Mouse (Mus musculus) intestine, embryonic 14.5 days (tissue): ENCODE results near the gene Erc2. TPM values are rescaled to one million over a fixed set of nuclear protein-coding genes. Genes with fewer than 3 reads are reported as not detected.

Experiments used
- ATAC-seq: fragments of 200-750 bp; cut with Nextera tagmentation; replicated peaks from 2 replicates; pipeline ENCODE4 v1.8.0; 2017; ENCODE audit warnings: low read depth, moderate number of reproducible peaks, moderate TSS enrichment, moderate library complexity; ENCODE audit not compliant: low FRiP score, low TSS enrichment
- DNase-seq: peaks from one replicate; pipeline ENCODE4 v3.0.0-alpha.2; 2018; ENCODE audit warnings: low spot score
- H3K27ac ChIP-seq: fragments of 300-500 bp; sonication (generic); 2 replicates; pipeline ENCODE4 v1.5.1; 2014; ENCODE audit warnings: low read depth, mild to moderate bottlenecking, control low read depth
- H3K27me3 ChIP-seq: fragments of 300-500 bp; sonication (generic); replicated peaks from 2 replicates; pipeline ENCODE4 v1.6.1; 2014; ENCODE audit warnings: low read length, control low read depth; ENCODE audit not compliant: control insufficient read depth, insufficient read depth
- H3K36me3 ChIP-seq: fragments of 300-500 bp; sonication (generic); 2 replicates; pipeline ENCODE4 v1.6.1; 2014; ENCODE audit warnings: low read length, control low read depth; ENCODE audit not compliant: control insufficient read depth, insufficient read depth
- H3K4me1 ChIP-seq: fragments of 300-500 bp; sonication (generic); replicated peaks from 2 replicates; pipeline ENCODE4 v1.6.1; 2014; ENCODE audit warnings: low read length, control low read depth, mixed read lengths; ENCODE audit not compliant: control insufficient read depth, insufficient read depth
- H3K4me2 ChIP-seq: fragments of 300-500 bp; sonication (generic); 2 replicates; pipeline ENCODE4 v1.6.1; 2014; ENCODE audit warnings: low read length
- H3K4me3 ChIP-seq: fragments of 300-500 bp; sonication (generic); 2 replicates; pipeline ENCODE4 v1.5.1; 2014; ENCODE audit warnings: low read depth, low read length, control low read depth, mixed read lengths
- H3K9ac ChIP-seq: fragments of 300-500 bp; sonication (generic); 2 replicates; pipeline ENCODE4 v1.6.1; 2014; ENCODE audit warnings: mild to moderate bottlenecking, low read length
- H3K9me3 ChIP-seq: fragments of 300-500 bp; sonication (generic); 2 replicates; pipeline ENCODE4 v1.6.1; 2016; ENCODE audit warnings: low read length, control low read depth; ENCODE audit not compliant: control insufficient read depth
- WGBS: fragments of 180-500 bp; shearing (Covaris S2); extraction: QIAGEN DNeasy Blood & Tissue Kit; methylation state at CpG from one replicate; pipeline ENCODE4 v1.1.7; 2014; 5-methylcytosine and 5-hydroxymethylcytosine counted together
- polyA plus RNA-seq: library from polyadenylated mRNA; unstranded; fragments of >200 nt; fragmentation: Nextera tagmentation; extraction: Ambion mirVana; gene quantifications from 2 replicates; pipeline ENCODE4 v1.2.1, GENCODE M21; 2014

Erc2 gene
- polyA plus RNA-seq, 1 experiment from 2014 or later = 7.8 TPM

DNA sequence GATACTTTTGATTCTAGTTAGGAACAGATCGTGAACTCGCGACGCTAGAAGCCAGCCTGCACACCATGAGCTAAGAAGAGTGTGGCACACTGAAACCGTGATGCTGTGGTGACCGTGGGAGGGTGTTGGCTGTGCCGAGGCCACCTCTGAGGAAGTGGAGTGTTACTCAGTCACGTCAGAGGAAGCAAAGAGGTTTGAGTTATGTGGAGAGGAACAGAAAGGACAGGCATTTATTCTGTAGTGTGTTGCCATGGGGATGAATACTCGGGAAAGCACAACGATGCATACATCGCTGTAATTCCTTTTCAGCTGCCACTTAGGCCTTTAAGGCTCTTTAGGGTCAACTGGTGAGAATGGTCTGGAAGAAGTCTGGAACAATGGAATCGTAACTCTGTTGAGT is 445.8 kb downstream of the Erc2 start:
- no peaks in the 10 kb centered on the region for H3K36me3 ChIP-seq
- DNase-seq (peak; percentile 28), ATAC-seq (no peak)
- no peak overlapping the region for H3K4me3 ChIP-seq
- H3K4me2 ChIP-seq = no peak overlapping the region
- no peaks in the 10 kb centered on the region for H3K9me3 ChIP-seq
- H3K27me3 ChIP-seq = no peaks in the 10 kb centered on the region
- no peak overlapping the region for H3K9ac ChIP-seq
- 63% methylated on average over 12 of the region's 12 CpGs for WGBS
- no peak overlapping the region for H3K27ac ChIP-seq
- no peaks in the 10 kb centered on the region for H3K4me1 ChIP-seq

DNA sequence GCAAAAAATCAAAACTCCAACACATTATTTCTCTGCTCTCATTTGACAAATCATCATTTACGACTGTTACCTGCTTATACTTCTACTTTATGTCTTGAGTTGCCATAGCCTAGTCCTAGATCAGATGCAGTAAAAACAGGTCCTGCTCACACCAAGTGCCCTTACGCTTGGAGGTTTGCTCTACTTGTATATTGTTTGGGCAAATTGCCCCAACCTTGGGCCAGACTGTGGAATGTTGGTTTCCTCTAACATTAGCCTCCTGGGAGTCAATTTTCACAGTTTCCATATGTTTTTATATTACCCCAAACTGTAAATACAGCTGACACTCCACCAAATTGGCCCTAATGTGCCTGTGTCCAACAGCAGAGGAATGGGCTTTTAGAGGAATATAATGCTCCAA is 447.6 kb downstream of the Erc2 start:
- no peak overlapping the region for H3K27ac ChIP-seq
- no peak for ATAC-seq
- no peak overlapping the region for H3K4me3 ChIP-seq
- no peaks in the 10 kb centered on the region for H3K4me1 ChIP-seq
- no peaks in the 10 kb centered on the region for H3K27me3 ChIP-seq
- no peaks in the 10 kb centered on the region for H3K9me3 ChIP-seq
- no peak for DNase-seq
- H3K9ac ChIP-seq = no peak overlapping the region
- WGBS = 81% methylated on average over 2 of the region's 2 CpGs
- no peaks in the 10 kb centered on the region for H3K36me3 ChIP-seq
- no peak overlapping the region for H3K4me2 ChIP-seq

DNA sequence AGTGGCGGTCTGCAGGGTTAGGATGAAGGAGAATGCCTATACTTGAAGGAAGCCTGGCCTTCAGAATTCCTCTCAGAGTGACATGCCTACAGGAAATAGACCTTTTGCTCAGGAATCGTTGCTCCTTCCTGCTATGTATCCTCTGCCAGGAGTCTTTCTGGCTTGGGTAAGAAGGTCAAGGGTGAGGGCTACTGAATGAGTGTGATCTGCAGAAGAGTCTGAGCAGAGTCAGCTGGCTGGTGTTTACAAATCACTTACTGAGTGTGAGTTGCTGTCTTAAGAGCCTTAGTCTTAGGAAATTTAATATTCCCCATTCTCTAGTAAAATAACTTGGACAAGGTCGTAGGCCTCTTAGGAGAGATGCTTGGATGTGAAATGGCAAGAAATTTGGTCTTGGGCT is 450.3 kb downstream of the Erc2 start:
- Histone ChIP-seq H3K9ac (no peak overlapping the region), H3K4me2 (no peak overlapping the region), H3K4me1 (no peaks in the 10 kb centered on the region), H3K4me3 (no peak overlapping the region), H3K27ac (no peak overlapping the region), H3K9me3 (no peaks in the 10 kb centered on the region), H3K27me3 (no peaks in the 10 kb centered on the region), H3K36me3 (no peaks in the 10 kb centered on the region)
- ATAC-seq (no peak), DNase-seq (no peak)
- WGBS = 63% methylated on average over 3 of the region's 3 CpGs

DNA sequence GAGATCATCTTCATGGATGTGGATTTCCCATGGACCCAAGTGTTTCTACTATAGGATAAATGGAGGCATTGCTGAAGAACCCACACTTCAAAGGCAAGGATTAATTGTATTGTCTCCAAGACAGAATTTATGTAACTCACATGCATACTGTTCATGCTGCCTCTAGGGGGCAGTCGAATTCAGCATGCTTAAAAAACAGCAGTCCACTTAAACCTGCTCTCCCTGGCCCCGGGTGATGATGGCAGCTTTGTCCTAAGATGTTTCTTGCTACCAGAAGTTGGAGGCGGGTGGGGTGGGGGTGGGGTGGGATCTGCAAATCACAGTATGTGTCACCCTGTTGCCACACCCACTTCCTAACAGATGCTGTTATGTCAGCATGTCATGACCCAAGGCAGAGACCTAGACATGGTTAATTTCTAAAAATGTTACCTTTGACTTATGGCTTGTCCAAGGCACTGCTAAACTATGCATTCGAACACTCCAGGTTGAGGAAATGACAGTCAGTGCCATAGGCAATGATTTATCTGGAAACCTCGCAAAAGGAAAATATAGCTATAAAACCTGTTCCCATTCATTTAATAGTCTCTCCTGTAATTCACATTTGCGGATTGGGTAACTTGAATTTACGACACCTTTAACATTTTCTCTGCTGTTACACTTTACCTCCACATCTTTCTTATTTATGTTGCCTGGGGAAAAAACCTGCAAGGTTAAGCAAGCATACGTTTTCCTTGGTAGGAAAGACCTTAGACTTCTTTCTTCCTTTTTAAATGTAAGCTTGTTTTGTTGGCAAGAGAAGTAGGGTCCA is 467.6 kb downstream of the Erc2 start:
- ATAC-seq (no peak), DNase-seq (no peak)
- no peak overlapping the region for H3K9ac ChIP-seq
- no peak overlapping the region for H3K4me3 ChIP-seq
- H3K27ac ChIP-seq = no peak overlapping the region
- H3K4me1 ChIP-seq = no peaks in the 10 kb centered on the region
- no peak overlapping the region for H3K4me2 ChIP-seq
- H3K27me3 ChIP-seq = no peaks in the 10 kb centered on the region
- H3K9me3 ChIP-seq = no peaks in the 10 kb centered on the region
- 48% methylated on average over 8 of the region's 8 CpGs for WGBS
- no peaks in the 10 kb centered on the region for H3K36me3 ChIP-seq

DNA sequence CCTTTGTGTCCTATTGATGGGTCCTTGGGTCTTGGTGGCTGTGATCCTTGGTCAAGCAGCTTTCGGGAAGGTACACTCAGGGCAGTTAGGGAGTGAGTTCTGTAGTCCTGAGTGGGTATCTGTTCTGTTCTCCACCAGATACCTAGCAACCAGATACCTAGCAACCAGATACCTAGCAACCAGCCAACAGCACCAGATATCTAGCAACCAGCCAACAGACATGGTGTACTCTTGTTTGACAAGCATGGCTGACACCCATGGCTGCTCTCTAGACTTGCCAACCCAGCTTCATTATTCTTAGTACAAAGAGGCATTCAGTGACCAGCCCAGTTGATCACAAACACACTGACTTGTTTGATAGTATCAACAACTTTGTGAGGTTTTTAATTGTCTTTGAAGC is 469.1 kb downstream of the Erc2 start:
- no peaks in the 10 kb centered on the region for H3K4me1 ChIP-seq
- no peak overlapping the region for H3K27ac ChIP-seq
- WGBS = 91% methylated on average over 1 of the region's 1 CpGs
- no peak overlapping the region for H3K4me3 ChIP-seq
- no peaks in the 10 kb centered on the region for H3K9me3 ChIP-seq
- no peaks in the 10 kb centered on the region for H3K36me3 ChIP-seq
- no peaks in the 10 kb centered on the region for H3K27me3 ChIP-seq
- DNase-seq (no peak), ATAC-seq (no peak)
- no peak overlapping the region for H3K4me2 ChIP-seq
- H3K9ac ChIP-seq = no peak overlapping the region

DNA sequence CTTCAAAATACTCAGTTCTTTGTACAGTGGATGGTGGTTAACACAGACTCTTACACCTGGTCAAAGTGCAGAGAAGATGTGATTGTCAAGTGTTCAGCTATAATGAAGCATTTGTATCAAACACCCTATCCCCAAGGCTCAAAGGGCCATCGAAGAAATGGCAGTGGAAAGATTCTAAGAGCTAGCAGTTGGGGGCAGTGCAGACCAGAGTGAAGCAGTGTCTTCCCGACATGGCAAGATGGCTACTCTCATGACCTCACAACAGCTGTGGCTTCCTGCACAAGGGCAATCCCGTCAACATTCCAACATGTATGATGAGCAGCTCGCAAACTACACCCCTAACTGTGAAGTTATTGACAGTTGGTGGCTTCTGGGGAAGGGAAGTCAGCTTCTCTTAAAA is 471.0 kb downstream of the Erc2 start:
- 67% methylated on average over 4 of the region's 4 CpGs for WGBS
- no peak for DNase-seq

DNA sequence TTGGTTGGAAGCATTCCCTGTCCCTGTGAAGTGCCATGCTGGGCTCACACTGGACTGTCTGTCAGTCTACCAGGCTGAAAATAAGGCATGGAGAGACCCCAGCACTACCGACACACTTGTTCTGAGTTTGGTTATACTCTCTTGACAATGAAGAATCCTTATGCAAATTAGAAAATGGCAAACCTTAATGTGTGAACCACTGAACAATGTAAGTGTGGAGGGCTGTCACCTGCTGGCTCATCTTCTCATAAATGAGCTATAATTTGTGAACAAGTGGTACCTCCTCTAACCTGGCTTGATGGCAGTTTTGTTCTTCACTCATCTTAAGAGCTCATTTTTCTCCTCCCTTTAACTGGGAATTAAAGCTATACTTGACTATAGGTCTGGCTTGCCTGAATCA is 471.7 kb downstream of the Erc2 start:
- H3K27ac ChIP-seq = no peak overlapping the region
- no peak overlapping the region for H3K9ac ChIP-seq
- DNase-seq (no peak), ATAC-seq (no peak)
- H3K36me3 ChIP-seq = no peaks in the 10 kb centered on the region
- H3K4me1 ChIP-seq = no peaks in the 10 kb centered on the region; the same call in 1 of the 2 replicates
- WGBS = 100% methylated on average over 1 of the region's 1 CpGs
- H3K27me3 ChIP-seq = no peaks in the 10 kb centered on the region
- no peaks in the 10 kb centered on the region for H3K9me3 ChIP-seq
- no peak overlapping the region for H3K4me2 ChIP-seq
- H3K4me3 ChIP-seq = no peak overlapping the region

More for the DNA sequence above, 471.0 kb downstream of the Erc2 start:
- Histone ChIP-seq H3K4me3 (no peak overlapping the region), H3K36me3 (no peaks in the 10 kb centered on the region), H3K9ac (no peak overlapping the region), H3K9me3 (no peaks in the 10 kb centered on the region), H3K27me3 (no peaks in the 10 kb centered on the region), H3K4me1 (no peaks in the 10 kb centered on the region; the same call in 1 of the 2 replicates), H3K4me2 (no peak overlapping the region), H3K27ac (no peak overlapping the region)
- ATAC-seq = no peak

DNA sequence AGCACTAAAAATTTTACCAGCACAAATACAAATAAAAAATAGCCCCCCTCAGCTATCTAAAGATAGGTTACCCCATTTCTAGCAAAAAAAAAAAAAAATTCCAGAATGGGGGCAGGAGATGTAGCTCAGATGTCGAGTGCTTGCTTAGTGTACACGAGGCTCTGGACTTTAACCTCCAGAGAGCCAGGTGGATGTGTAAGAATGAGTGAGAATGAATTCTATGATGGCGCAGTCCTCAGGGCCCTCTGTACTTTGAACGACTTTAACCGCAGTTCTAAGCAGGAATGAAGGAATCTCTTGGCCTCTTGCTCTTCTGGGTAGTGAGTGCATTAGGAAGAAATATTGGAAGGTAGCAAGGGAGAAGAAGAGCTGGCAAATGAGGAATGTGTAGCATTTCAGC is 476.9 kb downstream of the Erc2 start:
- H3K9me3 ChIP-seq = no peaks in the 10 kb centered on the region
- ATAC-seq = no peak
- no peak overlapping the region for H3K27ac ChIP-seq
- 62% methylated on average over 5 of the region's 5 CpGs for WGBS
- H3K4me2 ChIP-seq = no peak overlapping the region
- H3K27me3 ChIP-seq = no peaks in the 10 kb centered on the region
- no peak overlapping the region for H3K4me3 ChIP-seq
- no peak overlapping the region for H3K9ac ChIP-seq
- no peaks in the 10 kb centered on the region; the same call in 1 of the 2 replicates for H3K4me1 ChIP-seq
- no peaks in the 10 kb centered on the region for H3K36me3 ChIP-seq
- DNase-seq = no peak

DNA sequence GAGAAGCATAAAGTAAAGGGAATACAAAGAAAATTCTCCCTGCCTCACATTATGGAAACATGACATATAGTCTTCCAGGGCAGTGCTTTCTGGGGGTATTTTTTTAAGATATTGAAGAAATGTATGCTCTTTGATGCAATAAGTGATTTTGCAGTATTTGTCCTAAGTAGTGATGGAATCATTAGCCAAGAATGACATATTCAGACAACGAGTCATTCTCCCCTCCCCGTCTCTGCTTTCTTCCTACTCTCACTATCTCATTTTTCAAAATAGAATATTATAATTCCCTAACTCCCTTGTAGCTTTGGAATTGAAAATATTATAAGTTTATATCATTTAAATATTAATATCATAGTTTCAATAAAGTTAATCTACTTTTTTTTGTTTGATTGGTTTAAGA is 490.9 kb downstream of the Erc2 start:
- no peak overlapping the region for H3K27ac ChIP-seq
- DNase-seq (no peak), ATAC-seq (no peak)
- no peak overlapping the region for H3K4me3 ChIP-seq
- H3K27me3 ChIP-seq = no peaks in the 10 kb centered on the region
- H3K4me2 ChIP-seq = no peak overlapping the region
- H3K9me3 ChIP-seq = no peaks in the 10 kb centered on the region
- WGBS = 93% methylated on average over 2 of the region's 2 CpGs
- H3K36me3 ChIP-seq = no peaks in the 10 kb centered on the region
- H3K9ac ChIP-seq = no peak overlapping the region
- no peaks in the 10 kb centered on the region for H3K4me1 ChIP-seq
